Mouse (Mus musculus) embryonic facial prominence, embryonic 15.5 days (tissue): Measurements from ENCODE around the gene Nol9. TPM values are rescaled to one million over a fixed set of nuclear protein-coding genes. Genes with fewer than 3 reads are reported as not detected.

Experiments
- ATAC-seq: fragments of 200-750 bp; cut with Nextera tagmentation; 2 replicates; pipeline ENCODE4 v1.8.0; 2017; ENCODE audit warnings: low read depth, moderate TSS enrichment; ENCODE audit not compliant: insufficient number of reproducible peaks, low FRiP score, low TSS enrichment
- H3K27ac ChIP-seq: fragments of 300-500 bp; sonication (generic); replicated peaks from 2 replicates; pipeline ENCODE4 v1.5.1; 2015; ENCODE audit warnings: mild to moderate bottlenecking, inconsistent platforms
- H3K27me3 ChIP-seq: fragments of 300-500 bp; sonication (generic); 2 replicates; pipeline ENCODE4 v1.6.1; 2015; ENCODE audit warnings: inconsistent platforms
- H3K36me3 ChIP-seq: fragments of 300-500 bp; sonication (generic); 2 replicates; pipeline ENCODE4 v1.6.1; 2015; ENCODE audit warnings: mild to moderate bottlenecking, inconsistent platforms
- H3K4me1 ChIP-seq: fragments of 300-500 bp; sonication (generic); 2 replicates; pipeline ENCODE4 v1.6.1; 2015; ENCODE audit warnings: inconsistent platforms
- H3K4me2 ChIP-seq: fragments of 300-500 bp; sonication (generic); replicated peaks from 2 replicates; pipeline ENCODE4 v1.6.1; 2015; ENCODE audit warnings: mild to moderate bottlenecking, inconsistent platforms
- H3K4me3 ChIP-seq: fragments of 300-500 bp; sonication (generic); replicated peaks from 2 replicates; pipeline ENCODE4 v1.5.1; 2015; ENCODE audit warnings: mild to moderate bottlenecking, inconsistent platforms
- H3K9ac ChIP-seq: fragments of 300-500 bp; sonication (generic); 2 replicates; pipeline ENCODE4 v1.6.1; 2015; ENCODE audit warnings: inconsistent platforms
- H3K9me3 ChIP-seq: fragments of 300-500 bp; sonication (generic); replicated peaks from 2 replicates; pipeline ENCODE4 v1.6.1; 2016; ENCODE audit warnings: inconsistent platforms
- WGBS: fragments of 180-500 bp; shearing (Covaris S2); methylation state at CpG from one replicate; pipeline ENCODE4 v1.1.7; 2015; 5-methylcytosine and 5-hydroxymethylcytosine counted together
- polyA plus RNA-seq: library from polyadenylated mRNA; unstranded; fragments of >200 nt; fragmentation: Nextera tagmentation; extraction: Ambion mirVana; gene quantifications from 2 replicates; pipeline ENCODE4 v1.2.1, GENCODE M21; 2015

The Nol9 gene
- polyA plus RNA-seq, 1 experiment from 2014 or later: 32.4 TPM

GRCm38 (mm10) chr4:152001335-152001734, 37.8 kb upstream of the Nol9 start:
- Histone ChIP-seq H3K4me1 (peaks cover 9% of the 10 kb centered on the region), H3K4me3 (no peak overlapping the region), H3K27ac (no peak overlapping the region), H3K36me3 (no peaks in the 10 kb centered on the region), H3K4me2 (no peak overlapping the region), H3K27me3 (no peaks in the 10 kb centered on the region), H3K9ac (no peak overlapping the region), H3K9me3 (no peaks in the 10 kb centered on the region)
- no peak for ATAC-seq
- WGBS: 54% methylated on average over 4 of the region's 4 CpGs

DNA sequence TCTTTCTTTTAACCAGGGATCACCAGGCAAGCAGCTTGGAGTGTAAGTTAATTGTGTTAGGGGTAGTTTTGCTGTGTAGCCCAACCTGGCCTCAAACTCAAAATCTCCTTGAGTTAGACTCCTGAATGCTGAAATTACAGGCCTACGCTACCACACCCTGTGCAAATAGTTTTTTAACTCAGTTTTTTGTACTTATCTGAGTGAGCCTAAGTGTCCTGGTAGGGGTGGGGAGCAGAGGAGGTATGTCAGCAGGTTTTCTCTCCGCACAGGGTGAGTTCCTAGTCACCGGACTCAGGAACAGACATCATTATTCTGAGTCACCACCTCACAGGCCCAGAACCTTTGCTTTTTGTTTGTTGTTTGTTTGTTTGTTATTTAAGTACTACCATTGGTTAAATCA, 37.1 kb upstream of the Nol9 start:
- Histone ChIP-seq H3K9ac (no peak overlapping the region), H3K36me3 (no peaks in the 10 kb centered on the region), H3K27ac (no peak overlapping the region), H3K9me3 (no peaks in the 10 kb centered on the region), H3K4me2 (no peak overlapping the region), H3K4me1 (peaks cover 11% of the 10 kb centered on the region), H3K27me3 (no peaks in the 10 kb centered on the region), H3K4me3 (no peak overlapping the region)
- no peak for ATAC-seq
- WGBS: 92% methylated on average over 3 of the region's 3 CpGs

- Histone ChIP-seq H3K4me3 (no peak overlapping the region), H3K27me3 (no peaks in the 10 kb centered on the region), H3K36me3 (no peaks in the 10 kb centered on the region), H3K9ac (no peak overlapping the region), H3K27ac (no peak overlapping the region), H3K4me2 (no peak overlapping the region), H3K9me3 (no peaks in the 10 kb centered on the region), H3K4me1 (peaks cover 36% of the 10 kb centered on the region)
- WGBS: 68% methylated on average over 6 of the region's 6 CpGs
- no peak for ATAC-seq
Measured at GRCm38 (mm10) chr4:152006137-152006536, 33.0 kb upstream of the Nol9 start.

- no peaks in the 10 kb centered on the region for H3K9me3 ChIP-seq
- ATAC-seq: no peak
- no peaks in the 10 kb centered on the region for H3K27me3 ChIP-seq
- H3K4me1 ChIP-seq: peaks cover 41% of the 10 kb centered on the region
- 27% methylated on average over 3 of the region's 3 CpGs for WGBS
- no peak overlapping the region for H3K4me2 ChIP-seq
- no peaks in the 10 kb centered on the region for H3K36me3 ChIP-seq
- H3K4me3 ChIP-seq: no peak overlapping the region
- no peak overlapping the region for H3K9ac ChIP-seq
- H3K27ac ChIP-seq: no peak overlapping the region
Measured at GRCm38 (mm10) chr4:152006812-152007211, 32.3 kb upstream of the Nol9 start.

GRCm38 (mm10) chr4:152007481-152008147, 31.5 kb upstream of the Nol9 start:
- 4% methylated on average over 8 of the region's 8 CpGs for WGBS
- Histone ChIP-seq H3K4me1 (peaks cover 42% of the 10 kb centered on the region), H3K36me3 (peaks cover 6% of the 10 kb centered on the region; the same call in 1 of the 2 replicates), H3K27me3 (no peaks in the 10 kb centered on the region), H3K4me2 (peak overlapping the region; percentile 95), H3K9me3 (no peaks in the 10 kb centered on the region), H3K9ac (no peak overlapping the region), H3K4me3 (peak overlapping the region; percentile 77), H3K27ac (peak overlapping the region; percentile 96)
- no peak for ATAC-seq

- WGBS: 1% methylated on average over 14 of the region's 14 CpGs
- peak overlapping the region; percentile 95 for H3K4me2 ChIP-seq
- H3K36me3 ChIP-seq: peaks cover 11% of the 10 kb centered on the region
- H3K4me1 ChIP-seq: peaks cover 42% of the 10 kb centered on the region
- no peak overlapping the region; the same call in 1 of the 2 replicates for H3K9ac ChIP-seq
- no peak for ATAC-seq
- H3K4me3 ChIP-seq: peak overlapping the region; percentile 77
- peak overlapping the region; percentile 96 for H3K27ac ChIP-seq
- H3K9me3 ChIP-seq: no peaks in the 10 kb centered on the region
- no peaks in the 10 kb centered on the region for H3K27me3 ChIP-seq
Measured at GRCm38 (mm10) chr4:152008148-152008500, 31.0 kb upstream of the Nol9 start.

GRCm38 (mm10) chr4:152008622-152009075, 30.5 kb upstream of the Nol9 start, which contains the start of gene Klhl21:
Klhl21 (plus strand) TSS chr4:152008803.
- Histone ChIP-seq H3K36me3 (peaks cover 16% of the 10 kb centered on the region), H3K4me2 (peak within 1 kb of the TSS; percentile 95), H3K27me3 (no peaks in the 10 kb centered on the region), H3K27ac (peak within 1 kb of the TSS; percentile 96), H3K9me3 (no peaks in the 10 kb centered on the region), H3K4me3 (peak within 1 kb of the TSS; percentile 77), H3K9ac (peak within 1 kb of the TSS; percentile 49), H3K4me1 (peaks cover 42% of the 10 kb centered on the region)
- WGBS: under 1% methylated on average over 45 of the region's 45 CpGs
- ATAC-seq: peak; percentile 90

DNA sequence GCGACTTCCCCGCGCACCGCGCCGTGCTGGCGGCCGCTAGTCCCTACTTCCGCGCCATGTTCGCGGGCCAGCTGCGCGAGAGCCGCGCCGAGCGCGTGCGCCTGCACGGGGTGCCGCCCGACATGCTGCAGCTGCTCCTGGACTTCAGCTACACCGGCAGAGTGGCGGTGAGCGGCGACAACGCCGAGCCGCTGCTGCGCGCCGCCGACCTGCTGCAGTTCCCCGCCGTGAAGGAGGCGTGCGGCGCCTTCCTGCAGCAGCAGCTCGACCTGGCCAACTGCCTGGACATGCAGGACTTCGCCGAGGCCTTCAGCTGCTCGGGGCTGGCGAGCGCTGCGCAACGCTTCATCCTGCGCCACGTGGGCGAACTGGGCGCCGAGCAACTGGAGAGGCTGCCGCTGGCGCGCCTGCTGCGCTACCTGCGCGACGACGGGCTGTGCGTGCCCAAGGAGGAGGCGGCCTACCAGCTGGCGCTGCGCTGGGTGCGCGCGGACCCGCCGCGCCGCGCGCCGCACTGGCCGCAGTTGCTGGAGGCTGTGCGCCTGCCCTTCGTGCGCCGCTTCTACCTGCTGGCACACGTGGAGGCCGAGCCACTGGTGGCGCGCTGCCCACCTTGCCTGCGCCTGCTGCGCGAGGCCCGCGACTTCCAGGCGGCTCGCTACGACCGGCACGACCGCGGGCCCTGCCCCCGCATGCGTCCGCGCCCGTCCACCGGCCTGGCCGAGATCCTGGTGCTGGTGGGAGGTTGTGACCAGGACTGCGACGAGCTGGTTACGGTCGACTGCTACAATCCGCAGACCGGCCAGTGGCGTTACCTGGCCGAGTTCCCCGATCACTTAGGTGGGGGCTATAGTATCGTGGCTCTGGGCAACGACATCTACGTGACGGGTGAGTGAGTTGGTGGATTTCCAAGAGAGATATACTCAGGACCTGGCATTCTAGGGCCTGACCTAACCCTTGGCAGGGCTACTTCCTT, 29.8 kb upstream of the Nol9 start:
- peak overlapping the region; percentile 95 for H3K4me2 ChIP-seq
- H3K4me3 ChIP-seq: peak overlapping the region; percentile 77
- ATAC-seq: peak; percentile 75
- H3K27ac ChIP-seq: peak overlapping the region; percentile 96
- peaks cover 42% of the 10 kb centered on the region for H3K4me1 ChIP-seq
- peaks cover 23% of the 10 kb centered on the region for H3K36me3 ChIP-seq
- H3K27me3 ChIP-seq: no peaks in the 10 kb centered on the region
- WGBS: under 1% methylated on average over 115 of the region's 115 CpGs
- H3K9ac ChIP-seq: peak overlapping the region; percentile 49
- H3K9me3 ChIP-seq: no peaks in the 10 kb centered on the region

GRCm38 (mm10) chr4:152010091-152010706, 28.9 kb upstream of the Nol9 start:
- 3% methylated on average over 10 of the region's 10 CpGs for WGBS
- Histone ChIP-seq H3K4me1 (peaks cover 42% of the 10 kb centered on the region), H3K9me3 (no peaks in the 10 kb centered on the region), H3K9ac (peak overlapping the region; percentile 49), H3K4me3 (peak overlapping the region; percentile 77), H3K4me2 (peak overlapping the region; percentile 95), H3K27ac (peak overlapping the region; percentile 96), H3K36me3 (peaks cover 31% of the 10 kb centered on the region), H3K27me3 (no peaks in the 10 kb centered on the region)
- ATAC-seq: peak; percentile 29

GRCm38 (mm10) chr4:152010707-152011134, 28.4 kb upstream of the Nol9 start:
- no peak for ATAC-seq
- Histone ChIP-seq H3K27ac (peak overlapping the region; percentile 96), H3K36me3 (peaks cover 37% of the 10 kb centered on the region), H3K27me3 (no peaks in the 10 kb centered on the region), H3K9ac (peak overlapping the region; percentile 49), H3K4me2 (peak overlapping the region; percentile 95), H3K4me1 (peaks cover 42% of the 10 kb centered on the region), H3K9me3 (no peaks in the 10 kb centered on the region), H3K4me3 (peak overlapping the region; percentile 77)
- 9% methylated on average over 13 of the region's 13 CpGs for WGBS
